Mouse (Mus musculus) frontal cortex, adult (tissue): ENCODE results near the gene Gpr85.

ENCODE experiments used
- ATAC-seq: cut with Nextera tagmentation; 2 replicates; pipeline ENCODE4 v1.9.2; 2017; ENCODE audit warnings: mild to moderate bottlenecking, moderate library complexity, mixed read lengths; ENCODE audit not compliant: low TSS enrichment

Gene Gpr85

GRCm38 (mm10) chr6:13816661-13817060, 23.1 kb downstream of the Gpr85 start:
- no peak for ATAC-seq

- no peak for ATAC-seq
These were observed 27.6 kb downstream of the Gpr85 start for GRCm38 (mm10) chr6:13812157-13812556.

GRCm38 (mm10) chr6:13800071-13800470, 39.7 kb downstream of the Gpr85 start:
- ATAC-seq = no peak

GRCm38 (mm10) chr6:13797389-13797788, 42.4 kb downstream of the Gpr85 start:
- no peak for ATAC-seq
